Mouse (Mus musculus) ovary, postnatal 36 days (tissue): ENCODE results near the gene Dusp10.

ENCODE experiments used
- DNase-seq: peaks from one replicate; pipeline ENCODE4 v3.0.0; 2022; ENCODE audit warnings: low spot score, mixed read lengths

Gene Dusp10

DNA sequence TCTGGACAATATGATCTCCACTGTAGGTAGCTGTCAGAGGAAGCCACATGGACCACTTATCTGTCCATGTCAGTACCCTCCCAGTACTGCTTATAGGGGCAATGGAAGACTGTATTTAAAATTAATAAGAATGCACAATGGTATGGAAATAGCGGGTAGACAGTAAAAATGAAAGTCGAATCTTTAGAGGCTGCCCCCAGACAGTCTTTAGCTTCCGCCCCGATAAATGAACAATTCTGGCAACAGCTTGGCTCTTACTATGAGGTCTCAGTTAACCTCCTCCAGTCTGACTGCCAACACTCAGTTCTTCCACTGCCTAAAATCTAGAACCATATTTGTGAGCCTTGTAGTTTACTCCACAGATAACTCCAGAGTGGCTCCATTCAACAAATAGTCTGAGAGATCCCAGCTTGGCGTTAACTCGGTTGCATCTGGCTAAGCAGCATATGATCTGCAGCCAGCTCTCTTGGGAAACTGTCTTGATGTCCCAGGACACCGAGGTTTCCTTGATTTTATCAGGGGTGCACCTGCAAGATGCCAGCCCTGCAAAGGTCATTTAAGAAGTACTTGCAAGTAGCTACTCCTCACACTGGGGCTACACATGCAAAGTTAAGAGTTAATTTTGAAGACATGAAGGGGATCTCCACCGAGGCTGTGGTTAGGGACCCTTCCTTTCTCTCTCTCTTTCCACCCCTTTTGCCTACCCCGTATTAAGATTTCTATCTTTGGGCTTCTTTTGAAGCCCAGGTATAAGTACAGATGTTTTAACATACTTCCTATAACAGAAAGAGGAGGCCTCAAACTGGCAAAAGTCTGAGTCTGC is 88.0 kb downstream of the Dusp10 start:
- DNase-seq, result no peak

DNA sequence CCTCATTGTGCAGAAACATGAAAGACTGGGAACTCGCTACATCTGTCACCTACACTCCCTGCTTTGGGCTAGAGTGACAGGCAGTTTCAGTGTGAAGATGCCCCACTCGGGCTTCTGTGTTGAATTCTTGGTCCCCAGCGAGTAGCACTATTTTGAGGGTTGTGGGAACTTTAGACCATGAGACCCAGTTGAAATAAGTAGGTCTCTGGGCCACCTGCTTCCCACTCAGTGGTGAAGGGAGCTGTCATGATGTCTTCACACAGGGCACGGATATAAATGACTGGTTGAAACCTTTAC is 88.6 kb downstream of the Dusp10 start:
- no peak for DNase-seq

DNA sequence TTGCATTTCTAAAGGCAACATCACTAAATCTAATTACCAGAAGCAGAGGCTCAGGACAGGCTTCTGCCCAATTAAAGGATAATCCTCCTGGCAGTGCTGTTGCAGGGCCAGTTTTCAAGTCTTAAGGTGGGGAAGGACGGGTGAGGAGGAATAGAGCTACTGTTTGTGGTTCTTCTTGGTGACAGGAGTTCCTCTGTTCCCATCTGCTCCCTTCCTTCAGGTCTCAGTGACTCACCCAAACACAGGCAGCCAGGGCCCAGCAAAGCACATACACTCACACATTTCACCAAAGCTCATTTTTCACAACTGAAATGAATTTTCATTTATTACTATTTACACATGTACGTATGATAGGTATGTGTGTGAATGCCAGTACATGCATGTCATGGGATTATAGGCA is 93.7 kb downstream of the Dusp10 start:
- no peak for DNase-seq

DNA sequence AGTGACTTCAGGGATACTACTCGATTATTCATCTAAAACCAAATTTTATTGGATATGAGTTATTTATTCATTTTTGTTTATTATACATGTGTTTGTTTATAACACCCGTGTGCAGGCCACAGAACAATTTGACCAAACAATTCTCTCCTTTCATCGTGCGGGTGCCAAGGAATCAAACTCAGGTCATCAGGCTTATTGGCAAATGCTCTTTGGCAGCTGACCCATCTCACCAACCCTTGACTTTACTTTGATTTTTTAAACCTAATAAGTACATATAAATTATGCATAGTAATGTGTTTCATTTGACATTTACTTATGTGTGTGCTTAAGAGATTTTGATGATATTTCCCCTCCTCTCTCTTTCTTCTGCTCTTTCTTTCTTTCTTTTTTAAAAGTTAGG is 94.3 kb downstream of the Dusp10 start:
- no peak for DNase-seq

DNA sequence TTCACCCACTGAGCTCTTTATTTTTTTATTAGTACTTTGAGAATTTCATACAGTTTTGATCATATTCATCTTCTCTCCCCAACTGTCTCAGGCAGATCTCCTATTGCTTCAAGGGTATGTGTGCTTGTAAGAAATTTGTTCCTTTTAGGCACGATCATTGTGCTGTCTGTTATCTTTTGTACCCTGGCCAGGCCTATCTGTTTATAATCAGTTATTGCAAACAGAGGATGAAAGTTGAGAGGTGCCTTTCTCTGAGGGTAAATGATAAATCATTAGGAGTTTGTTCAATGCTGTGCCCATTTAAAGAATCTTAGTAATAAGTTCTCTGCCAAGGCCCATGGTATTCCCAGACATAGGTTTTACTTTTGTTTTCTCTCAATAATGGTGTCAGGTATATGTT is 95.2 kb downstream of the Dusp10 start:
- no peak for DNase-seq

DNA sequence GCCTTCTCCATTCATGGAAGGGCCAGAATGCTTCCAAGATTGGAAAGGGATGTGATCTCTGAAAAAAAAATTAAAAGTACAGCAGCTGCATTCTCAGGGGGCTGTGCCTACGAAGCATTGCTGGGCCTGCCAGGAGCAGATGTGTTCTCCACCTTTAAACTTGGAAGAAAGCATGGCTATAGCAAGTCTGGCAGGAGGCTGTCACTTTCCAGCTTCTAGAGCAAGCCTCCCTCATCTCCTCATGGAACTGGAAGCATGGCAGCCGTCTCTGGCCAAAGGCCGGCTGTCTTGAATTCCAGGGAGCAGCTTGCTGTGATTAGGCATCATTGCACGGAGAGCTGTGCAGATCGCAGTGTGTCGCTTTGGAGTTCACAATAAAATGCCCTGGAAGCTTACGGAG is 104.5 kb downstream of the Dusp10 start:
- no peak for DNase-seq

DNA sequence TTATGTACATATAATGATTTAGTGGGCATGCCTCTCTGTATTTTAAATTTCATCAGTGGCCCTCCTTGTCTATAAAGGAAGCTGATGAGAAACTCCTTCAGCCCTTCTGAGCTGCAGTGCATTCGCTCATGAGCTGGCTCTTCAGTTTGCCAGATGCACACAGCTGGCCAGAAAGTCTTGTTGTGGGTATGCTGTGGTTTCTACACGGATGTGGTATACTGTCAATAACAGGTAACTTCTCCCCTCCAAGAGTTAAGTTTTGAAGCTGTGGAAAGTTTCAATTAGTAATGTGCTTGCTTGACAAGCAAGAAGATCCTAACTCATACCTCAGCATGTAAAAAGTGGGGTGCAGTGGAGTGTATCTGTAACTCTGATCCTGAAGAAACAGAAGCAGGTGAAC is 104.9 kb downstream of the Dusp10 start:
- no peak for DNase-seq

DNA sequence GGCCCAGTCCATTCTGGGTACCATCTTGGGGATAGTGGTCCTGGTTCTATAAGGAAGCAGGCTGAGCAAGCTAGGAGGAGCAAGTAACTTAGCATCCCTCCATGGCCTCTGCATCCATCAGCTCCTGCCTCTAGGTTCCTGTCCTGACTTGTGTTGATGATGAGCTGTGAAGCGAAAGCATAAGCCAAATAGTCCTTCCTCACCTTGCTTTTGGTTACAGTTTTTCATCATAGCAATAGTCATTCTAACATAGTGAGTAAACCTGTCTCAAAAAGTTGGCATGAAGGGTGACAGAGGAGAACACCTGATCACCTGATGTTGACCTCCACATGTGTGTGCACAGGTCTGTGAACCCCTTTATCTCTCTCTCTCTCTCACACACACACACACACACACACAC is 105.5 kb downstream of the Dusp10 start:
- DNase-seq, result no peak
